Mouse (Mus musculus) heart, adult 2 months (tissue): ENCODE results near the gene Ifit1bl2.

ENCODE experiments used
- CTCF ChIP-seq: fragments of 200-600 bp; IDR thresholded peaks from 2 replicates; pipeline ENCODE4 v1.8.1; 2022; ENCODE audit warnings: antibody characterized with exemption, mild to moderate bottlenecking, moderate library complexity
- POLR2A ChIP-seq: fragments of 200-500 bp; IDR thresholded peaks from 2 replicates; pipeline ENCODE4 v1.6.1; 2011; ENCODE audit warnings: mild to moderate bottlenecking, low read depth, low read length, control low read depth; ENCODE audit not compliant: insufficient read depth

DNA sequence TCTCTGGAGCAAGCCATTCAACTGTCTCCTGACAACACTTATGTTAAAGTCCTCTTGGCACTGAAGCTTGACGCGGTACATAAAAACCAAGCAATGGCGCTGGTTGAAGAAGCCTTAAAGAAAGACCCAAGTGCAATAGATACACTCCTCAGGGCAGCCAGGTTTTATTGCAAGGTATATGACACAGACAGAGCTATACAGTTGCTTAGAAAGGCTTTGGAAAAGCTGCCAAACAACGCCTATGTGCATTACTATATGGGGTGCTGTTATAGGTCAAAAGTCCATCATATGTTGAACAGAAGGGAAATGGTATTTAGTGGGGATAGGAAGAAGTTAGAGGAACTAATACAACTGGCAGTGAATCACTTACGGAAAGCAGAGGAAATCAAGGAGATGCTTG, 66.9 kb downstream of the Ifit1bl2 start:
- no peak for TF ChIP-seq POLR2A
- no peak for TF ChIP-seq CTCF
